Comparison of ENCODE assay signal across 8 mouse cellular contexts in the genomic region with DNA sequence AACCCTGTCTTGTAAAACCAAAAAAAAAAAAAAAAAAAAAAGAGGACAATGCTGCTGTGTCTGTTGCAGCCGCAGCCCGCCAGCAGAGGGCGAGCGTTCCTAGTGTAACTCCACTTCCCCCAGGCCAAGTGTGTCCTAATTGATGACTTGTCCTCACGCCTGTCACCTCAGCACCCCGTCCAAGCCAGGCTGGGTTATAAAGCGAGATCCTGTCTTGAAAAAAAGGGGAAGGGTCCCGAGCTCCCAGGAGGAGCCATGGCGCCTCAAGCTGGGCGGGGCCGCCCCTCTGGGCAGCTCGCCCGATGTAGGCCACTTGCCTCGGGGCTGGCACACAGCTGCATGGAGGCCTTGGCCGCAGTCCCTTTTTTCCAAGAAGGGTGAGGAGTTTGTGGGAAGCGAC. TPM values are rescaled to one million over a fixed set of nuclear protein-coding genes. Genes with fewer than 3 reads are reported as not detected.
DNase-seq lines count a peak whose midpoint lies in the region; ATAC-seq and TF ChIP-seq lines count a peak whose summit lies in the region.

No protein-coding gene starts in this region.

- intact Hi-C loops in heart, postnatal 25 days (cut with DNase I) = no loop called here

- no peaks in the 10 kb centered on the region for H3K9me3 ChIP-seq in forebrain, embryonic 15.5 days
- H3K9me3 ChIP-seq in lung, embryonic 14.5 days (ENCODE audit: low read depth, low read length) = no peaks in the 10 kb centered on the region

- TF ChIP-seq POLR2A in olfactory bulb, adult 2 months (IDR thresholded peaks at IDR 0.05; ENCODE audit: insufficient read depth, low read depth, low read length) = no peak

- peak; percentile 87 for DNase-seq in ES-CJ7 (ENCODE audit: low read depth, low spot score)
- DNase-seq in cerebellum, adult 18-20 months = peak; percentile 87 to 89
- peak; percentile 72 for DNase-seq in heart, postnatal 25 days (ENCODE audit: low spot score)
- DNase-seq in layer of hippocampus, adult 11-12 months (ENCODE audit: low spot score) = peak; percentile 86
- DNase-seq in lung, embryonic 14.5 days = peak; percentile 94
- DNase-seq in testis, postnatal 14 days (ENCODE audit: low spot score) = peak; percentile 80

- H3K27me3 ChIP-seq in forebrain, embryonic 15.5 days = no peaks in the 10 kb centered on the region
- no peaks in the 10 kb centered on the region for H3K27me3 ChIP-seq in lung, embryonic 14.5 days (ENCODE audit: insufficient read depth, low read length)

- no peak overlapping the region; the same call in 1 of the 2 replicates for H3K9ac ChIP-seq in forebrain, embryonic 15.5 days (replicated peaks)
- no peak overlapping the region for H3K9ac ChIP-seq in lung, embryonic 14.5 days

- peak overlapping the region; percentile 34 for H3K4me2 ChIP-seq in forebrain, embryonic 15.5 days (replicated peaks)
- peak overlapping the region; percentile 13 for H3K4me2 ChIP-seq in lung, embryonic 14.5 days

- 15% methylated on average over 16 of the region's 16 CpGs for WGBS in forebrain, embryonic 15.5 days
- 13% methylated on average over 16 of the region's 16 CpGs for WGBS in lung, embryonic 14.5 days
- WGBS in olfactory bulb, adult 2 months = 9% methylated on average over 16 of the region's 16 CpGs

- ATAC-seq in forebrain, embryonic 15.5 days (replicated peaks) = peak; percentile 64
- ATAC-seq in lung, embryonic 14.5 days (ENCODE audit: insufficient read depth) = peak; percentile 58

- H3K27ac ChIP-seq in forebrain, embryonic 15.5 days (replicated peaks) = no peak overlapping the region
- no peak overlapping the region for H3K27ac ChIP-seq in lung, embryonic 14.5 days (ENCODE audit: low read depth)
- H3K27ac ChIP-seq in olfactory bulb, adult 2 months (ENCODE audit: insufficient read depth, low read depth, low read length) = no peak overlapping the region

- H3K4me1 ChIP-seq in forebrain, embryonic 15.5 days = peaks cover 11% of the 10 kb centered on the region; the same call in 1 of the 2 replicates
- H3K4me1 ChIP-seq in lung, embryonic 14.5 days (ENCODE audit: insufficient read depth) = peaks cover 27% of the 10 kb centered on the region
- peaks cover 28% of the 10 kb centered on the region for H3K4me1 ChIP-seq in olfactory bulb, adult 2 months (ENCODE audit: control insufficient read depth, insufficient read depth, low read length)

- peak; percentile 89 for TF ChIP-seq CTCF in lung, embryonic 14.5 days (IDR thresholded peaks at IDR 0.05; ENCODE audit: low read depth)
- TF ChIP-seq CTCF in olfactory bulb, adult 2 months (IDR thresholded peaks at IDR 0.05; ENCODE audit: insufficient read depth, low read depth, low read length) = peak; percentile 86

- H3K4me3 ChIP-seq in forebrain, embryonic 15.5 days = peak overlapping the region; percentile 13; the same call in 1 of the 2 replicates
- no peak overlapping the region for H3K4me3 ChIP-seq in lung, embryonic 14.5 days (ENCODE audit: low read depth, low read length)
- H3K4me3 ChIP-seq in olfactory bulb, adult 2 months (ENCODE audit: insufficient read depth, low read depth, low read length) = 0 out of 2 replicates have a peak overlapping the region, but pooled peaks have one; percentile 9

- peaks cover 20% of the 10 kb centered on the region for H3K36me3 ChIP-seq in forebrain, embryonic 15.5 days
- H3K36me3 ChIP-seq in lung, embryonic 14.5 days (ENCODE audit: insufficient read depth) = peaks cover 47% of the 10 kb centered on the region

RNA-seq across cellular contexts. Expression of gene Gtpbp3, which starts 7.1 kb away (rescaled TPM):
- 12.2 and 13.7 TPM in 2 replicates for polyA plus RNA-seq in forebrain, embryonic 15.5 days (2015; fragmentation: Nextera tagmentation; extraction: Ambion mirVana)
- total RNA-seq in heart, postnatal 25 days (2021) = 10 to 100 TPM; 18.5 to 19.4 TPM
- polyA plus RNA-seq in lung, embryonic 14.5 days (2014; fragmentation: Nextera tagmentation; extraction: Ambion mirVana) = 7.6 and 9.6 TPM in 2 replicates
- polyA plus RNA-seq in olfactory bulb, adult 2 months (2012; ENCODE audit: insufficient read depth, insufficient read length, low replicate concordance, missing spikeins) = not detected in 2 replicates

RNA-seq across cellular contexts. Expression of gene Ano8, which starts 9.3 kb away (rescaled TPM):
- polyA plus RNA-seq in forebrain, embryonic 15.5 days (2015; fragmentation: Nextera tagmentation; extraction: Ambion mirVana) = 9.4 and 9.8 TPM in 2 replicates
- 10 to 100 TPM; 17.0 to 18.2 TPM for total RNA-seq in heart, postnatal 25 days (2021)
- 2.4 and 3.1 TPM in 2 replicates for polyA plus RNA-seq in lung, embryonic 14.5 days (2014; fragmentation: Nextera tagmentation; extraction: Ambion mirVana)
- not detected in 2 replicates for polyA plus RNA-seq in olfactory bulb, adult 2 months (2012; ENCODE audit: insufficient read depth, insufficient read length, low replicate concordance, missing spikeins)

RNA-seq across cellular contexts. Expression of gene Plvap, which starts 16.5 kb away (rescaled TPM):
- polyA plus RNA-seq in forebrain, embryonic 15.5 days (2015; fragmentation: Nextera tagmentation; extraction: Ambion mirVana) = 5.4 and 6.0 TPM in 2 replicates
- total RNA-seq in heart, postnatal 25 days (2021) = 10 to 100 TPM; 26.6 to 35.3 TPM
- 123 and 135 TPM in 2 replicates for polyA plus RNA-seq in lung, embryonic 14.5 days (2014; fragmentation: Nextera tagmentation; extraction: Ambion mirVana)
- polyA plus RNA-seq in olfactory bulb, adult 2 months (2012; ENCODE audit: insufficient read depth, insufficient read length, low replicate concordance, missing spikeins) = not detected in 2 replicates

RNA-seq across cellular contexts. Expression of gene Dda1, which starts 26.0 kb away (rescaled TPM):
- polyA plus RNA-seq in forebrain, embryonic 15.5 days (2015; fragmentation: Nextera tagmentation; extraction: Ambion mirVana) = 222 and 240 TPM in 2 replicates
- 10 to 100 TPM; 29.1 to 29.9 TPM for total RNA-seq in heart, postnatal 25 days (2021)
- polyA plus RNA-seq in lung, embryonic 14.5 days (2014; fragmentation: Nextera tagmentation; extraction: Ambion mirVana) = 101 and 111 TPM in 2 replicates
- polyA plus RNA-seq in olfactory bulb, adult 2 months (2012; ENCODE audit: insufficient read depth, insufficient read length, low replicate concordance, missing spikeins) = not detected in 2 replicates

RNA-seq across cellular contexts. Expression of gene Mrpl34, which starts 30.3 kb away (rescaled TPM):
- polyA plus RNA-seq in forebrain, embryonic 15.5 days (2015; fragmentation: Nextera tagmentation; extraction: Ambion mirVana) = 189 and 199 TPM in 2 replicates
- 100 to 1,000 TPM; 136 to 142 TPM for total RNA-seq in heart, postnatal 25 days (2021)
- 134 and 135 TPM in 2 replicates for polyA plus RNA-seq in lung, embryonic 14.5 days (2014; fragmentation: Nextera tagmentation; extraction: Ambion mirVana)
- not detected in 2 replicates for polyA plus RNA-seq in olfactory bulb, adult 2 months (2012; ENCODE audit: insufficient read depth, insufficient read length, low replicate concordance, missing spikeins)

Comparison
In these comparisons a context has a peak if more than half of its experiments do, and no peak if none do; other contexts are left out.
1. RNA of gene Plvap, which starts 16.5 kb away (polyA plus RNA-seq): 123 to 135 TPM in lung, embryonic 14.5 days; 5.4 to 6.0 TPM in forebrain, embryonic 15.5 days and not detected in olfactory bulb, adult 2 months; every median in the first group is over 10 times any median in the second.
2. Peak in every context shown above with its lines, with median percentiles within 50 percentile points of each other: DNase-seq.